Mouse (Mus musculus) midbrain, embryonic 16.5 days (tissue): ENCODE data around the gene Pate1. TPM values are rescaled to one million over a fixed set of nuclear protein-coding genes. Genes with fewer than 3 reads are reported as not detected.

Experiments
- ATAC-seq: fragments of 200-750 bp; cut with Nextera tagmentation; 2 replicates; pipeline ENCODE4 v1.8.0; 2017; ENCODE audit warnings: moderate TSS enrichment
- H3K27ac ChIP-seq: fragments of 300-500 bp; sonication (generic); 2 replicates; pipeline ENCODE4 v1.5.1; 2014; ENCODE audit warnings: mild to moderate bottlenecking, low read length, mixed read lengths
- H3K27me3 ChIP-seq: fragments of 300-500 bp; sonication (generic); 2 replicates; pipeline ENCODE4 v1.6.1; 2014; ENCODE audit warnings: low read depth, low read length, mixed read lengths; ENCODE audit not compliant: control insufficient read depth, insufficient read depth
- H3K36me3 ChIP-seq: fragments of 300-500 bp; sonication (generic); 2 replicates; pipeline ENCODE4 v1.6.1; 2014; ENCODE audit warnings: mild to moderate bottlenecking, low read length, moderate library complexity, mixed read lengths; ENCODE audit not compliant: control insufficient read depth, insufficient read depth
- H3K4me1 ChIP-seq: fragments of 300-500 bp; sonication (generic); 2 replicates; pipeline ENCODE4 v1.6.1; 2014; ENCODE audit warnings: mild to moderate bottlenecking, low read length, mixed read lengths; ENCODE audit not compliant: control insufficient read depth, insufficient read depth
- H3K4me2 ChIP-seq: fragments of 300-500 bp; sonication (generic); 2 replicates; pipeline ENCODE4 v1.6.1; 2014; ENCODE audit warnings: mild to moderate bottlenecking, low read length, mixed read lengths
- H3K4me3 ChIP-seq: fragments of 300-500 bp; sonication (generic); 2 replicates; pipeline ENCODE4 v1.5.1; 2014; ENCODE audit warnings: low read depth, mild to moderate bottlenecking, low read length, moderate library complexity, mixed read lengths
- H3K9ac ChIP-seq: fragments of 300-500 bp; sonication (generic); 2 replicates; pipeline ENCODE4 v1.6.1; 2014; ENCODE audit warnings: low read depth, low read length, mixed read lengths
- H3K9me3 ChIP-seq: fragments of 300-500 bp; sonication (generic); replicated peaks from 2 replicates; pipeline ENCODE4 v1.6.1; 2014; ENCODE audit warnings: mild to moderate bottlenecking, low read length, mixed read lengths; ENCODE audit not compliant: control insufficient read depth, poor library complexity, severe bottlenecking
- WGBS: fragments of 180-500 bp; shearing (Covaris S2); extraction: QIAGEN DNeasy Blood & Tissue Kit; methylation state at CpG from one replicate; pipeline ENCODE4 v1.1.7; 2014; 5-methylcytosine and 5-hydroxymethylcytosine counted together
- polyA plus RNA-seq: library from polyadenylated mRNA; unstranded; fragments of >200 nt; fragmentation: Nextera tagmentation; extraction: Ambion mirVana; gene quantifications from 2 replicates; pipeline ENCODE4 v1.2.1, GENCODE M21; 2015

Pate1 gene
- polyA plus RNA-seq = not detected in 2 replicates

DNA sequence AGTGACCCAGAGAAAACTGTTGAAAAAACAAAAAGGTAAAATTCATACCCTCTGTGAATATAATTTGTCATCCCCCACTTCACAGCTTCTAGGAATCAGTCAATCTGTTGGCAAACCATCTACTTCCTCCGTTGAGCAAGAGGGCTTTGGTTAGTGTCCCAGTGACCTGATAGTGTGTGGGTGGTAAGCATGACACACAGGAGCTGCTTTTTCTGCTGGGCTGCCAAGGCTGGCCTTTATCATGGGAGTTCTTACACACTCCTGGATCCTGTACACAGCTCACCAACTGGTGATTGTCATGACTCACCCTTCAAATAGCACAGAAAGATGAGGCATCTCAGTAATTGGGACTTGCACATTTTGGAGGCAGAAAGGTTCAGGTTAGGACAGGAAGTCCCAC lies at the start of gene Pate1:
TSS of gene Pate1 (minus strand) at position 378 of the 400 bp plus-strand sequence.
- H3K9ac ChIP-seq = no peak within 1 kb of the TSS
- H3K4me3 ChIP-seq = no peak within 1 kb of the TSS
- no peak within 1 kb of the TSS for H3K4me2 ChIP-seq
- H3K4me1 ChIP-seq = no peaks in the 10 kb centered on the region
- 75% methylated on average over 1 of the region's 1 CpGs for WGBS
- no peak within 1 kb of the TSS for H3K27ac ChIP-seq
- no peaks in the 10 kb centered on the region for H3K27me3 ChIP-seq
- H3K36me3 ChIP-seq = no peaks in the 10 kb centered on the region
- H3K9me3 ChIP-seq = no peaks in the 10 kb centered on the region
- no peak for ATAC-seq

DNA sequence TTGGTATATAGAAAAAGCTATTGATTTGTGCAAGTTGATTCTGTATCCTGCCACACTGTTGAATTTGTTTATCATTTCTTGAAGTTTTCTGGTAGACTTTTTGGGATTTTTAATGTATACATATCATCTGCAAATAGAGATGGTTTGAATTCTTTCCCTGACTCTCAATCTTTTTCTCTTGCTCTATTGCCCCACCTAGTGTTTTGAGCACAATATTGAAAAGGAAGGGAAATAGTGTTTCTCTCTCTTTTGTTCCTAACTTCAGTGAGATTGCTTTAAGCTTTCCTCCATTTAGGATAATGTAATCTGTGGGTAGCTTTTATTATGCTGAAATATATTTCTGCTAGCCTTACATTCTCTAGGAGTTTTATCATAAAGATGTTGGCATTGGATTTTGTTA lies 20.1 kb upstream of the Pate1 start:
- H3K27me3 ChIP-seq = no peaks in the 10 kb centered on the region
- H3K36me3 ChIP-seq = no peaks in the 10 kb centered on the region
- no peak overlapping the region for H3K27ac ChIP-seq
- H3K4me2 ChIP-seq = no peak overlapping the region
- H3K4me3 ChIP-seq = no peak overlapping the region
- ATAC-seq = no peak
- no peaks in the 10 kb centered on the region for H3K9me3 ChIP-seq
- no peak overlapping the region for H3K9ac ChIP-seq
- no peaks in the 10 kb centered on the region for H3K4me1 ChIP-seq

DNA sequence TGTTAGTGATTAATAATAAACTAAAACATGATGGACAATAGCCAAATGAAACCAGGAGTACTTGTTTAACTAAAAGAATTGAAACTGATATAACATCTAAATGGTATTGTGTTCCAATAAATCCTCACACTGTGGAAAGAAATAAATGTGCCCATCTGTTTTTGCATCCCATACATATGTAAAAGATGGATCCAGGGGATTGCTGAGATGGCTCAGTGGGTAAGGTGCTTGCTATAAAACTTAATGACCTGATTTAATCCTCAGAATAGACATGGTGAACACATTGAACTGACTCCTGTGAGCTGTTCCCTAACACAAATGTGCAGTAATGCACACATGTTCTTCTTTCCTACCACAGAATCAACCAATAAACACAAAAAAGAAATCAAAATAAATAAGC lies 4.7 kb upstream of the Pate1 start:
- Histone ChIP-seq H3K4me3 (no peak overlapping the region), H3K4me2 (no peak overlapping the region), H3K9me3 (peaks cover 3% of the 10 kb centered on the region; the same call in 1 of the 2 replicates), H3K4me1 (no peaks in the 10 kb centered on the region), H3K36me3 (no peaks in the 10 kb centered on the region), H3K27ac (no peak overlapping the region), H3K9ac (no peak overlapping the region), H3K27me3 (no peaks in the 10 kb centered on the region)
- no peak for ATAC-seq

DNA sequence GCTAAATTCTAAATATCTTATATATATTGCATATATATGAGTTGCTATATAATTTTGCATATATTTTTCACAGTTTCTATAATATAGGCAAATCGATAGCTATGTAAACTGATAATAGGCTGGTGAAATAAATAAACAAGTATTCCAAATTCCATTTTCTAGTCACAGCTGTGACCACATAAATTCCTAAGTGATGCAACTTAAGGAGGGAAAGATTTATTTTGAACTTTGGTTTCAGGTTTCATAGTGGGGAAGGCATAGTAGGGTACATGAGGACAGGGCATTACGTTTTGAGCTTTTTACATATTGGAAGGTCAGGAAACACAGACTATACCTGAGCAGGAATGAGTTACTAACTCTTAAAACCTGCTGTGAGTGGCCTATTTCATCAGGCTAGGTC lies 13.6 kb downstream of the Pate1 start:
- H3K36me3 ChIP-seq = no peaks in the 10 kb centered on the region
- H3K4me3 ChIP-seq = no peak overlapping the region
- H3K4me1 ChIP-seq = no peaks in the 10 kb centered on the region
- no peaks in the 10 kb centered on the region for H3K27me3 ChIP-seq
- no peak overlapping the region for H3K9ac ChIP-seq
- 83% methylated on average over 2 of the region's 2 CpGs for WGBS
- H3K4me2 ChIP-seq = no peak overlapping the region
- no peaks in the 10 kb centered on the region; the same call in 1 of the 2 replicates for H3K9me3 ChIP-seq
- no peak for ATAC-seq
- H3K27ac ChIP-seq = no peak overlapping the region

DNA sequence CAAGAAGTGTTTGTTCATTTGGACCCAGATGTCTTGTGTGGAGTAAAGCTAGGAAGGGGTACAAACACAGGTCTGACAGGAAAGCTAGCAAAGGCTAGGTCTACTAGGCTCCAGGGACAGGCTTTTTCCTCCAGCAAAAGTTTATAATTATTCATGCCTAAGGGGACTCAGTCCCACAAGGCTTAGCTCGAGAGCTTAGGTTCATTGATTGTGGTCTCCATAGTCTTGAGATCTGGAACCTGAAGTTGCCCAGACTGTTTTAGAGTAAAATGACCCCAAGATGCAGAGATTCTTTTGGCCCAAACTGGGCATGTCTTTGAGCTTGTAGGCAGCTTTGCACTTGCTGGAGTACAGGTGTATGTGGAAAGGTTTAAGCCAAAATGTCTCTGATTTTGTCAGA lies 39.1 kb downstream of the Pate1 start, which contains the start of gene Pate3:
TSS of gene Pate3 (minus strand) at position 101 of the 400 bp plus-strand sequence.
- Histone ChIP-seq H3K9ac (no peak within 1 kb of the TSS), H3K4me3 (no peak within 1 kb of the TSS)
- 72% methylated on average over 1 of the region's 1 CpGs for WGBS

More for the DNA sequence above, 39.1 kb downstream of the Pate1 start, which contains the start of gene Pate3:
- ATAC-seq = no peak
- H3K4me1 ChIP-seq = no peaks in the 10 kb centered on the region
- no peaks in the 10 kb centered on the region for H3K36me3 ChIP-seq
- no peak within 1 kb of the TSS for H3K27ac ChIP-seq
- H3K4me2 ChIP-seq = no peak within 1 kb of the TSS
- H3K27me3 ChIP-seq = no peaks in the 10 kb centered on the region
- no peaks in the 10 kb centered on the region for H3K9me3 ChIP-seq

Other genes starting within 250 kb of the Pate1 start
- gene Gm1113, start 169.1 kb downstream of the Pate1 start, polyA plus RNA-seq = not detected in 2 replicates
- gene Ddx25, start 128.9 kb downstream of the Pate1 start, polyA plus RNA-seq = 31.0 and 32.4 TPM in 2 replicates
- gene Pus3, start 128.8 kb downstream of the Pate1 start, polyA plus RNA-seq = 14.4 and 15.0 TPM in 2 replicates
- gene Pate2, start 117.1 kb downstream of the Pate1 start, polyA plus RNA-seq = 1.2 and 1.3 TPM in 2 replicates
- 16.0 and 17.9 TPM in 2 replicates for gene Hyls1, start 117.0 kb downstream of the Pate1 start, polyA plus RNA-seq
- gene Pate4, start 75.4 kb downstream of the Pate1 start, polyA plus RNA-seq = not detected in 2 replicates
- not detected in 2 replicates for gene Pate3, start 39.2 kb downstream of the Pate1 start, polyA plus RNA-seq
- not detected in 2 replicates for gene Gm17677, start 53.7 kb upstream of the Pate1 start, polyA plus RNA-seq
- gene Gm17727, start 90.7 kb upstream of the Pate1 start, polyA plus RNA-seq = not detected in 2 replicates
- gene Gm27235, start 102.7 kb upstream of the Pate1 start, polyA plus RNA-seq = not detected in 2 replicates
- not detected in 2 replicates for gene D730048I06Rik, start 102.7 kb upstream of the Pate1 start, polyA plus RNA-seq
- gene 9230110F15Rik, start 156.8 kb upstream of the Pate1 start, polyA plus RNA-seq = 0.19 TPM in 1 of 2 replicates, not detected in the other
- not detected in 2 replicates for gene 9230113P08Rik, start 221.0 kb upstream of the Pate1 start, polyA plus RNA-seq